Mouse (Mus musculus): ENCODE measurements around the gene Psmd5.

- TF ChIP-seq CTCF (conservative IDR thresholded peaks at IDR 0.05; ENCODE audit: insufficient read depth, insufficient read length, low read depth, low read length) (no peak), POLR2A (IDR thresholded peaks at IDR 0.05; ENCODE audit: low read depth, low read length) (no peak)
Observed at GRCm38 (mm10) chr2:34903191-34903590, 28.4 kb upstream of the Psmd5 start.

Data from kidney, adult 2 months (tissue).